Mouse (Mus musculus): Measurements from ENCODE around the gene Serpinb9b.

GRCm38 (mm10) chr13:33005501-33006075 lies 21.6 kb upstream of the Serpinb9b start:
- no peak for TF ChIP-seq CTCF (IDR thresholded peaks at IDR 0.05; ENCODE audit: insufficient read depth, low read depth, low read length)
- TF ChIP-seq POLR2A (IDR thresholded peaks at IDR 0.05; ENCODE audit: insufficient read depth, low read depth, low read length), result no peak
